Mouse (Mus musculus) lung, adult 2 months (tissue): ENCODE data around the gene Gm3409. TPM values are rescaled to one million over a fixed set of nuclear protein-coding genes. Genes with fewer than 3 reads are reported as not detected.

Experiments
- DNase-seq: peaks from one replicate; pipeline ENCODE4 v3.0.0; 2022
- H3K4me1 ChIP-seq: fragments of 200-500 bp; 2 replicates; pipeline ENCODE4 v1.6.1; 2011; ENCODE audit warnings: low read length; ENCODE audit not compliant: control insufficient read depth, insufficient read depth
- H3K4me3 ChIP-seq: fragments of 200-500 bp; replicated peaks from 2 replicates; pipeline ENCODE3; 2011; ENCODE audit warnings: low read depth, mild to moderate bottlenecking, control low read depth, low read length; ENCODE audit errors: extremely low read depth
- CTCF ChIP-seq: fragments of 200-500 bp; IDR thresholded peaks from 2 replicates; pipeline ENCODE4 v1.5.1; 2011; ENCODE audit warnings: mild to moderate bottlenecking, low read length, control low read depth; ENCODE audit not compliant: insufficient read depth
- POLR2A ChIP-seq: fragments of 200-500 bp; IDR thresholded peaks from 2 replicates; pipeline ENCODE4 v1.6.1; 2011; ENCODE audit warnings: low read depth, mild to moderate bottlenecking, control low read depth, low read length, borderline replicate concordance; ENCODE audit errors: extremely low read depth
- WGBS: fragments of 180-500 bp; shearing (Covaris S2); methylation state at CpG from one replicate; pipeline ENCODE4 v1.1.7; 2018; 5-methylcytosine and 5-hydroxymethylcytosine counted together
- polyA plus RNA-seq: library from polyadenylated mRNA; depleted of rRNA; stranded (reverse); fragments of >200 nt; gene quantifications from 2 replicates; pipeline ENCODE4 v1.2.3, GENCODE M21; 2012; rRNA removed

Gene Gm3409
- polyA plus RNA-seq, 1 experiment = not detected

- WGBS = 88% methylated on average over 3 of the region's 3 CpGs
- Histone ChIP-seq H3K4me1 (no peaks in the 10 kb centered on the region), H3K4me3 (no peak overlapping the region)
These were observed 39.2 kb downstream of the Gm3409 start for GRCm38 (mm10) chr5:146576668-146577067.

GRCm38 (mm10) chr5:146584156-146584477, 46.7 kb downstream of the Gm3409 start:
- 7% methylated on average over 10 of the region's 10 CpGs for WGBS
- no peak for TF ChIP-seq CTCF
- TF ChIP-seq POLR2A = no peak
- DNase-seq = no peak
- Histone ChIP-seq H3K4me3 (no peak overlapping the region), H3K4me1 (no peaks in the 10 kb centered on the region)

More at GRCm38 (mm10) chr5:146576668-146577067, 39.2 kb downstream of the Gm3409 start:
- no peak for DNase-seq
- no peak for TF ChIP-seq POLR2A
- TF ChIP-seq CTCF = 0 out of 2 replicates have a peak, but pooled peaks have one; percentile 3

GRCm38 (mm10) chr5:146584478-146585306, 47.2 kb downstream of the Gm3409 start, which contains the start of gene Gpr12:
TSS of gene Gpr12 (minus strand) at chr5:146585239.
- TF ChIP-seq POLR2A (no peak), CTCF (no peak)
- Histone ChIP-seq H3K4me1 (no peaks in the 10 kb centered on the region), H3K4me3 (no peak within 1 kb of the TSS)
- 2% methylated on average over 64 of the region's 64 CpGs for WGBS
- no peak for DNase-seq

- no peak for TF ChIP-seq POLR2A
- no peak for TF ChIP-seq CTCF
- WGBS = 2% methylated on average over 10 of the region's 10 CpGs
These were observed 47.8 kb downstream of the Gm3409 start for GRCm38 (mm10) chr5:146585307-146585651.

GRCm38 (mm10) chr5:146586357-146587070, 49.1 kb downstream of the Gm3409 start:
- no peak for DNase-seq
- 67% methylated on average over 8 of the region's 8 CpGs for WGBS
- Histone ChIP-seq H3K4me1 (no peaks in the 10 kb centered on the region), H3K4me3 (no peak overlapping the region)
- TF ChIP-seq POLR2A = no peak
- TF ChIP-seq CTCF = no peak

More at GRCm38 (mm10) chr5:146585307-146585651, 47.8 kb downstream of the Gm3409 start:
- DNase-seq = no peak
- no peak overlapping the region for H3K4me3 ChIP-seq
- no peaks in the 10 kb centered on the region for H3K4me1 ChIP-seq

Other genes with a start within 250 kb of the Gm3409 start
- gene Wasf3, start 152.7 kb upstream of the Gm3409 start, polyA plus RNA-seq = 8.7 and 9.2 TPM in 2 replicates
- not detected in 2 replicates for gene Gm6408, start 55.7 kb upstream of the Gm3409 start, polyA plus RNA-seq
- not detected in 2 replicates for gene Gm6370, start 46.3 kb upstream of the Gm3409 start, polyA plus RNA-seq
- gene 4930449I24Rik, start 35.2 kb upstream of the Gm3409 start, polyA plus RNA-seq = not detected in 2 replicates
- not detected in 2 replicates for gene Gm3402, start 23.5 kb upstream of the Gm3409 start, polyA plus RNA-seq
- gene Gm3404, start 11.8 kb upstream of the Gm3409 start, polyA plus RNA-seq = not detected in 2 replicates
- not detected in 2 replicates for gene Gm3415, start 18.5 kb downstream of the Gm3409 start, polyA plus RNA-seq
- not detected in 2 replicates for gene Gpr12, start 47.6 kb downstream of the Gm3409 start, polyA plus RNA-seq